Mouse (Mus musculus) liver, embryonic 14.5 days (tissue): ENCODE measurements around the gene Elmo2. TPM values are rescaled to one million over a fixed set of nuclear protein-coding genes. Genes with fewer than 3 reads are reported as not detected.

Experiments used
- ATAC-seq: fragments of 200-750 bp; cut with Nextera tagmentation; 2 replicates; pipeline ENCODE4 v1.8.0; 2017; ENCODE audit warnings: moderate number of reproducible peaks, mild to moderate bottlenecking, moderate library complexity; ENCODE audit not compliant: insufficient read depth
- DNase-seq, 3 experiments: peaks; one replicate each; pipeline ENCODE4 v3.0.0-alpha.2; 2012 to 2013; ENCODE audit warnings: low read depth in 3 of 3, low spot score in 3 of 3
- H3K27ac ChIP-seq: fragments of 300-500 bp; sonication (generic); 2 replicates; pipeline ENCODE4 v1.5.1; 2014; ENCODE audit warnings: moderate library complexity, mild to moderate bottlenecking, control low read depth, inconsistent platforms
- H3K27me3 ChIP-seq: fragments of 300-500 bp; sonication (generic); 2 replicates; pipeline ENCODE4 v1.6.1; 2014; ENCODE audit warnings: mild to moderate bottlenecking, low read length, moderate library complexity; ENCODE audit not compliant: control insufficient read depth, insufficient read depth
- H3K36me3 ChIP-seq: fragments of 300-500 bp; sonication (generic); replicated peaks from 2 replicates; pipeline ENCODE4 v1.6.1; 2014; ENCODE audit warnings: low read depth; ENCODE audit not compliant: control insufficient read depth, insufficient read depth
- H3K4me1 ChIP-seq, 2 experiments: fragments of 200-500 bp in 1 of 2; fragments of 300-500 bp in 1 of 2; sonication (generic) in 1 of 2; replicated peaks; 2 replicates each; pipeline ENCODE4 v1.6.1; 2012 to 2014; ENCODE audit warnings: antibody characterized with exemption in 1 of 2, inconsistent platforms in 1 of 2, low read length in 1 of 2; ENCODE audit not compliant: control insufficient read depth in 2 of 2, insufficient read depth in 2 of 2
- H3K4me2 ChIP-seq: fragments of 300-500 bp; sonication (generic); 2 replicates; pipeline ENCODE4 v1.6.1; 2014; ENCODE audit warnings: low read depth, mild to moderate bottlenecking, control low read depth, moderate library complexity
- H3K4me3 ChIP-seq, 2 experiments: fragments of 200-500 bp in 1 of 2; fragments of 300-500 bp in 1 of 2; sonication (generic) in 1 of 2; 2 replicates each; pipeline ENCODE4 v1.5.1; 2012 to 2014; ENCODE audit warnings: low read depth in 2 of 2, low read length in 2 of 2, mild to moderate bottlenecking in 2 of 2, control low read depth in 1 of 2, inconsistent platforms in 1 of 2, moderate library complexity in 1 of 2; ENCODE audit not compliant: insufficient read depth in 1 of 2
- H3K9ac ChIP-seq: fragments of 300-500 bp; sonication (generic); replicated peaks from 2 replicates; pipeline ENCODE4 v1.6.1; 2014; ENCODE audit warnings: mild to moderate bottlenecking, control low read depth, moderate library complexity
- H3K9me3 ChIP-seq: fragments of 300-500 bp; sonication (generic); 2 replicates; pipeline ENCODE4 v1.6.1; 2016; ENCODE audit warnings: low read length, mixed read lengths; ENCODE audit not compliant: control insufficient read depth
- CTCF ChIP-seq: IDR thresholded peaks from 2 replicates; pipeline ENCODE4 v1.5.1; 2016; ENCODE audit warnings: antibody characterized with exemption, low read depth, control low read depth
- EP300 ChIP-seq: IDR thresholded peaks from 2 replicates; pipeline ENCODE4 v1.6.1; 2016; ENCODE audit warnings: antibody characterized with exemption, low read depth
- WGBS: fragments of 180-500 bp; shearing (Covaris S2); extraction: QIAGEN DNeasy Blood & Tissue Kit; methylation state at CpG from one replicate; pipeline ENCODE4 v1.1.7; 2014; ENCODE audit not compliant: insufficient replicate concordance; 5-methylcytosine and 5-hydroxymethylcytosine counted together
- polyA plus RNA-seq, 2 experiments: library from polyadenylated mRNA; depleted of rRNA in 1 of 2; stranded (reverse) in 1 of 2; unstranded in 1 of 2; fragments of >200 nt; fragmentation: Nextera tagmentation in 1 of 2; extraction: Ambion mirVana in 1 of 2; gene quantifications; 2 replicates each; pipeline versions ENCODE4 v1.2.1 to v1.2.3; 2012 to 2014

Elmo2 gene
- polyA plus RNA-seq, 2 experiments = 10.2 to 13.1 TPM

- H3K4me3 ChIP-seq = no peak overlapping the region
- no peaks in the 10 kb centered on the region for H3K9me3 ChIP-seq
- TF ChIP-seq EP300 = no peak
- no peak for TF ChIP-seq CTCF
- H3K27ac ChIP-seq = no peak overlapping the region
- 20% methylated on average over 4 of the region's 4 CpGs for WGBS
- no peaks in the 10 kb centered on the region for H3K27me3 ChIP-seq
- H3K36me3 ChIP-seq = no peaks in the 10 kb centered on the region
- ATAC-seq (no peak), DNase-seq (no peak)
- no peak overlapping the region for H3K9ac ChIP-seq
- no peaks in the 10 kb centered on the region for H3K4me1 ChIP-seq
- no peak overlapping the region for H3K4me2 ChIP-seq
Observed at GRCm38 (mm10) chr2:165273589-165273988, 52.7 kb downstream of the Elmo2 start.

GRCm38 (mm10) chr2:165271326-165271725 lies 55.0 kb downstream of the Elmo2 start:
- Histone ChIP-seq H3K27me3 (no peaks in the 10 kb centered on the region), H3K9ac (no peak overlapping the region), H3K9me3 (no peaks in the 10 kb centered on the region), H3K27ac (no peak overlapping the region), H3K4me3 (no peak overlapping the region), H3K36me3 (no peaks in the 10 kb centered on the region), H3K4me2 (no peak overlapping the region), H3K4me1 (no peaks in the 10 kb centered on the region)
- ATAC-seq (no peak), DNase-seq (no peak)
- 20% methylated on average over 8 of the region's 8 CpGs for WGBS
- TF ChIP-seq CTCF (no peak), EP300 (no peak)

- no peak overlapping the region for H3K27ac ChIP-seq
- no peaks in the 10 kb centered on the region for H3K36me3 ChIP-seq
- no peaks in the 10 kb centered on the region for H3K9me3 ChIP-seq
- ATAC-seq = no peak
- H3K4me1 ChIP-seq = no peaks in the 10 kb centered on the region
- H3K27me3 ChIP-seq = no peaks in the 10 kb centered on the region
- 31% methylated on average over 7 of the region's 7 CpGs for WGBS
- TF ChIP-seq EP300 (no peak), CTCF (no peak)
- no peak overlapping the region for H3K4me3 ChIP-seq
- DNase-seq = no peak
- no peak overlapping the region for H3K9ac ChIP-seq
- H3K4me2 ChIP-seq = no peak overlapping the region
Observed at GRCm38 (mm10) chr2:165270858-165271257, 55.4 kb downstream of the Elmo2 start.

DNA sequence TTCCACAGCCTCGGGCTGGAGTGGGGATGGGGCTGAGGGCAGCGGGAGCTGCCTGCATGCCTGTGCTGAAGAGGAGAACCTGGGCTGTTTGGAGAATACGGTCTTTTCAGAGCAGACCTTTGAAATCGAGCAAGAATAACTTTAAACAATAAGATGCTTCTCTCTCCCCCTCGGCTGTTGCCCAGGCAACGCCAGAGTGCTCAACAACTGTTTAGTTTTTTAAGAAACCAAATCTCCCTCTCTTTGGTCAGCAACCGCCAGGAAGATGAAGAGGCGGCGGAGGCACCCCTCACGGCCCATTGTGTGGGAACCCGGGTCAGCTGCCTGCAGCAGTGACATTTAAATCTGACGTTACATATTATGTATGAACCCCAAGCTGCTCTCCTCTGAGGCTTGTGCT lies 59.5 kb downstream of the Elmo2 start:
- Histone ChIP-seq H3K27me3 (no peaks in the 10 kb centered on the region; the same call in 1 of the 2 replicates), H3K4me1 (no peaks in the 10 kb centered on the region), H3K36me3 (no peaks in the 10 kb centered on the region), H3K9me3 (no peaks in the 10 kb centered on the region), H3K9ac (no peak overlapping the region), H3K4me2 (no peak overlapping the region), H3K4me3 (no peak overlapping the region), H3K27ac (no peak overlapping the region)
- WGBS = 24% methylated on average over 12 of the region's 12 CpGs
- TF ChIP-seq EP300 (no peak), CTCF (no peak)
- ATAC-seq (no peak), DNase-seq (no peak)

DNA sequence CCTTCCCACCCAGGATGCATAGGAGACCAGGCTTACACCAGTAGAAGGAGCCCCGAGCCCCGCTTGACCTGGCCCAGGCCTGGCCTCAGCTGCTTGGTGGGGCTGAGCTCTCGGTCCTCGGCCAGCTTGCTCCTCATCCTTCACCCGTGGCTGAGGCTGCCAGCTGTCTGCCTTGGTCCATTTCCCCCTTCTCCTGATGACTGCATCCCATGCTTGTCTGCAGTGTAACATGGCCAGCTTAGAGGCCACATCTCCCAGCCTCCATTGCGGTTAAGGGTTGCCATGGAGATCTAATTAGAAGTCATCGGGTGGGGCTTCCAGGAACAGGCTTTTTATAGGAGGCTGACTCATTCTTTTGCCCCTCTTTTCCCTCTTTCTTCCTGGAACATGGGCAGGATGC lies 62.4 kb downstream of the Elmo2 start:
- no peaks in the 10 kb centered on the region for H3K4me1 ChIP-seq
- H3K9me3 ChIP-seq = no peaks in the 10 kb centered on the region
- no peaks in the 10 kb centered on the region for H3K36me3 ChIP-seq
- ATAC-seq (no peak), DNase-seq (no peak)
- H3K27me3 ChIP-seq = no peaks in the 10 kb centered on the region; the same call in 1 of the 2 replicates
- H3K4me3 ChIP-seq = no peak overlapping the region
- no peak overlapping the region for H3K9ac ChIP-seq
- H3K27ac ChIP-seq = no peak overlapping the region
- no peak for TF ChIP-seq CTCF
- TF ChIP-seq EP300 = no peak
- no peak overlapping the region for H3K4me2 ChIP-seq
- WGBS = 45% methylated on average over 7 of the region's 7 CpGs
